Mouse (Mus musculus): Measurements from ENCODE around the gene Tmco3. TPM values are rescaled to one million over a fixed set of nuclear protein-coding genes. Genes with fewer than 3 reads are reported as not detected.
A peak's percentile ranks its signal among the peaks of the same experiment; 100 is the strongest.

Tmco3 gene
- 34.5 and 41.2 TPM in 2 replicates for polyA plus RNA-seq (2016; fragmentation: Nextera tagmentation; extraction: Ambion mirVana)

GRCm38 (mm10) chr8:13287692-13288623, at the start of gene Tmco3, which contains the start of gene Dcun1d2:
Tmco3 (plus strand) TSS chr8:13288190.
Dcun1d2 (minus strand) TSS chr8:13288131.
- Histone ChIP-seq H3K4me1 (replicated peaks) (peaks cover 17% of the 10 kb centered on the region), H3K9ac (peak within 1 kb of the TSS; percentile 88), H3K4me2 (peak within 1 kb of the TSS; percentile 98), H3K9me3 (replicated peaks) (no peaks in the 10 kb centered on the region), H3K27me3 (replicated peaks) (no peaks in the 10 kb centered on the region), H3K27ac (ENCODE audit: poor library complexity, severe bottlenecking) (peak within 1 kb of the TSS; percentile 96), H3K36me3 (peaks cover 13% of the 10 kb centered on the region), H3K4me3 (peak within 1 kb of the TSS; percentile 68)
- peak; percentile 93 for ATAC-seq (ENCODE audit: insufficient number of reproducible peaks, low FRiP score)
- WGBS: under 1% methylated on average over 79 of the region's 79 CpGs

- H3K27ac ChIP-seq (ENCODE audit: poor library complexity, severe bottlenecking): no peak overlapping the region
- no peaks in the 10 kb centered on the region; the same call in 1 of the 2 replicates for H3K27me3 ChIP-seq (replicated peaks)
- peaks cover 37% of the 10 kb centered on the region for H3K4me1 ChIP-seq (replicated peaks)
- H3K36me3 ChIP-seq: peaks cover 67% of the 10 kb centered on the region
- WGBS: 85% methylated on average over 9 of the region's 9 CpGs
- H3K4me3 ChIP-seq: no peak overlapping the region
- H3K9ac ChIP-seq: no peak overlapping the region
- ATAC-seq (ENCODE audit: insufficient number of reproducible peaks, low FRiP score): no peak
- H3K4me2 ChIP-seq: no peak overlapping the region
- no peaks in the 10 kb centered on the region for H3K9me3 ChIP-seq (replicated peaks)
Measured at GRCm38 (mm10) chr8:13240055-13240454, 47.9 kb upstream of the Tmco3 start.

GRCm38 (mm10) chr8:13240691-13241090, 47.3 kb upstream of the Tmco3 start:
- Histone ChIP-seq H3K27me3 (replicated peaks) (no peaks in the 10 kb centered on the region; the same call in 1 of the 2 replicates), H3K4me1 (replicated peaks) (peaks cover 41% of the 10 kb centered on the region), H3K36me3 (peaks cover 67% of the 10 kb centered on the region), H3K4me3 (no peak overlapping the region), H3K9ac (no peak overlapping the region), H3K9me3 (replicated peaks) (no peaks in the 10 kb centered on the region), H3K4me2 (no peak overlapping the region), H3K27ac (ENCODE audit: poor library complexity, severe bottlenecking) (no peak overlapping the region)
- 75% methylated on average over 7 of the region's 7 CpGs for WGBS
- ATAC-seq (ENCODE audit: insufficient number of reproducible peaks, low FRiP score): no peak

GRCm38 (mm10) chr8:13242985-13243870, 44.8 kb upstream of the Tmco3 start:
- no peak overlapping the region for H3K4me2 ChIP-seq
- ATAC-seq (ENCODE audit: insufficient number of reproducible peaks, low FRiP score): peak; percentile 75
- peaks cover 79% of the 10 kb centered on the region for H3K36me3 ChIP-seq
- H3K9me3 ChIP-seq (replicated peaks): no peaks in the 10 kb centered on the region
- WGBS: 59% methylated on average over 10 of the region's 10 CpGs
- H3K9ac ChIP-seq: peak overlapping the region; percentile 46; the same call in 1 of the 2 replicates
- no peak overlapping the region for H3K4me3 ChIP-seq
- no peaks in the 10 kb centered on the region for H3K27me3 ChIP-seq (replicated peaks)
- peak overlapping the region; percentile 87 for H3K27ac ChIP-seq (ENCODE audit: poor library complexity, severe bottlenecking)
- peaks cover 41% of the 10 kb centered on the region for H3K4me1 ChIP-seq (replicated peaks)

GRCm38 (mm10) chr8:13244343-13244880, 43.6 kb upstream of the Tmco3 start:
- Histone ChIP-seq H3K9me3 (replicated peaks) (no peaks in the 10 kb centered on the region), H3K36me3 (peaks cover 79% of the 10 kb centered on the region), H3K27me3 (replicated peaks) (no peaks in the 10 kb centered on the region), H3K4me1 (replicated peaks) (peaks cover 44% of the 10 kb centered on the region), H3K9ac (peak overlapping the region; percentile 22; the same call in 1 of the 2 replicates), H3K4me2 (no peak overlapping the region), H3K4me3 (no peak overlapping the region), H3K27ac (ENCODE audit: poor library complexity, severe bottlenecking) (peak overlapping the region; percentile 87)
- 69% methylated on average over 11 of the region's 11 CpGs for WGBS
- ATAC-seq (ENCODE audit: insufficient number of reproducible peaks, low FRiP score): 0 out of 2 replicates have a peak, but pooled peaks have one; percentile 17

- WGBS: 37% methylated on average over 13 of the region's 13 CpGs
- peak overlapping the region; percentile 66 for H3K4me2 ChIP-seq
Measured at GRCm38 (mm10) chr8:13252837-13253236, 35.2 kb upstream of the Tmco3 start.

GRCm38 (mm10) chr8:13253413-13253812, 34.6 kb upstream of the Tmco3 start:
- Histone ChIP-seq H3K36me3 (peaks cover 40% of the 10 kb centered on the region), H3K27me3 (replicated peaks) (no peaks in the 10 kb centered on the region), H3K9me3 (replicated peaks) (no peaks in the 10 kb centered on the region), H3K4me3 (peak overlapping the region; percentile 52), H3K4me1 (replicated peaks) (peaks cover 23% of the 10 kb centered on the region), H3K9ac (peak overlapping the region; percentile 82), H3K27ac (ENCODE audit: poor library complexity, severe bottlenecking) (peak overlapping the region; percentile 95), H3K4me2 (peak overlapping the region; percentile 66)
- ATAC-seq (ENCODE audit: insufficient number of reproducible peaks, low FRiP score): no peak
- 52% methylated on average over 5 of the region's 5 CpGs for WGBS

More at GRCm38 (mm10) chr8:13252837-13253236, 35.2 kb upstream of the Tmco3 start:
- Histone ChIP-seq H3K9ac (peak overlapping the region; percentile 82), H3K4me3 (peak overlapping the region; percentile 52), H3K27me3 (replicated peaks) (no peaks in the 10 kb centered on the region), H3K9me3 (replicated peaks) (no peaks in the 10 kb centered on the region), H3K27ac (ENCODE audit: poor library complexity, severe bottlenecking) (peak overlapping the region; percentile 95), H3K36me3 (peaks cover 40% of the 10 kb centered on the region), H3K4me1 (replicated peaks) (peaks cover 23% of the 10 kb centered on the region)
- peak; percentile 76 for ATAC-seq (ENCODE audit: insufficient number of reproducible peaks, low FRiP score)

- 20% methylated on average over 8 of the region's 8 CpGs for WGBS
- H3K4me2 ChIP-seq: peak within 1 kb of the TSS; percentile 66
Measured at GRCm38 (mm10) chr8:13254019-13254418, 34.0 kb upstream of the Tmco3 start, which contains the start of gene Adprhl1. Adprhl1 (minus strand) TSS chr8:13254162.

GRCm38 (mm10) chr8:13263376-13263775, 24.6 kb upstream of the Tmco3 start:
- H3K4me2 ChIP-seq: no peak overlapping the region
- H3K4me1 ChIP-seq (replicated peaks): no peaks in the 10 kb centered on the region
- no peak overlapping the region for H3K4me3 ChIP-seq
- H3K27me3 ChIP-seq (replicated peaks): no peaks in the 10 kb centered on the region
- H3K9ac ChIP-seq: no peak overlapping the region
- no peak overlapping the region for H3K27ac ChIP-seq (ENCODE audit: poor library complexity, severe bottlenecking)
- no peaks in the 10 kb centered on the region for H3K9me3 ChIP-seq (replicated peaks)
- peaks cover 42% of the 10 kb centered on the region for H3K36me3 ChIP-seq
- WGBS: 80% methylated on average over 3 of the region's 3 CpGs
- no peak for ATAC-seq (ENCODE audit: insufficient number of reproducible peaks, low FRiP score)

More at GRCm38 (mm10) chr8:13254019-13254418, 34.0 kb upstream of the Tmco3 start, which contains the start of gene Adprhl1:
- Histone ChIP-seq H3K4me3 (peak within 1 kb of the TSS; percentile 52), H3K27ac (ENCODE audit: poor library complexity, severe bottlenecking) (peak within 1 kb of the TSS; percentile 95), H3K9ac (peak within 1 kb of the TSS; percentile 82), H3K27me3 (replicated peaks) (no peaks in the 10 kb centered on the region), H3K36me3 (peaks cover 44% of the 10 kb centered on the region), H3K4me1 (replicated peaks) (peaks cover 23% of the 10 kb centered on the region), H3K9me3 (replicated peaks) (no peaks in the 10 kb centered on the region)
- ATAC-seq (ENCODE audit: insufficient number of reproducible peaks, low FRiP score): peak; percentile 80

GRCm38 (mm10) chr8:13267566-13267965, 20.4 kb upstream of the Tmco3 start:
- no peak overlapping the region for H3K9ac ChIP-seq
- no peaks in the 10 kb centered on the region for H3K27me3 ChIP-seq (replicated peaks)
- no peak overlapping the region for H3K27ac ChIP-seq (ENCODE audit: poor library complexity, severe bottlenecking)
- H3K9me3 ChIP-seq (replicated peaks): no peaks in the 10 kb centered on the region
- 66% methylated on average over 2 of the region's 2 CpGs for WGBS
- no peak overlapping the region for H3K4me2 ChIP-seq
- H3K4me1 ChIP-seq (replicated peaks): no peaks in the 10 kb centered on the region
- no peak for ATAC-seq (ENCODE audit: insufficient number of reproducible peaks, low FRiP score)
- no peak overlapping the region for H3K4me3 ChIP-seq
- H3K36me3 ChIP-seq: peaks cover 48% of the 10 kb centered on the region
